Mouse (Mus musculus): ENCODE data around the gene Vcl.

DNA sequence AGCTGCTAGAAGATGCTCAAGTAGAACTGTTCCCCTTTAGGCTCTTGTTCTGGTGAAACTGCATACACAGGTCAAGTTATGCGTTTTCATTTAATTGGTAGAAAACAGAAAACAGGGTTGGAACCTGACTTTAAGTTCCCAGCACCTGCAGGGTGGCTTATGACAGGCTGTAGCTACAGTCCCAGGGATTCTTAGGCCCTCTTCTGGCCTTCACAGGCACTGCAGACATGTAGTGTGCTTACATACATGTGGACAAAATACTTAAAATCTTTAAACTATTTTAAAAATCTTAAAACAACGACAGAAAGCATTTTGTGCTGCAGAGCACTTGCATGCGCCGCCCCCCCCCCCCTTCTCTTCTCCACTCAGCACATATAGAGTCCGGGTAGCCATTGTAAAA is 140.4 kb downstream of the Vcl start:
- no peak for TF ChIP-seq POLR2A (IDR thresholded peaks at IDR 0.05; ENCODE audit: borderline replicate concordance, extremely low read depth, low read depth, low read length)
- no peak for TF ChIP-seq CTCF (IDR thresholded peaks at IDR 0.05; ENCODE audit: insufficient read depth, low read length)

Data from lung, adult 2 months (tissue).